Mouse (Mus musculus) thymus, postnatal 25 days (tissue): ENCODE data around the gene Timeless.

ENCODE experiments used
- DNase-seq: peaks from one replicate; pipeline ENCODE4 v3.0.0; 2022

Timeless gene

GRCm38 (mm10) chr10:128297622-128298021 lies 65.8 kb downstream of the Timeless start:
- no peak for DNase-seq

DNA sequence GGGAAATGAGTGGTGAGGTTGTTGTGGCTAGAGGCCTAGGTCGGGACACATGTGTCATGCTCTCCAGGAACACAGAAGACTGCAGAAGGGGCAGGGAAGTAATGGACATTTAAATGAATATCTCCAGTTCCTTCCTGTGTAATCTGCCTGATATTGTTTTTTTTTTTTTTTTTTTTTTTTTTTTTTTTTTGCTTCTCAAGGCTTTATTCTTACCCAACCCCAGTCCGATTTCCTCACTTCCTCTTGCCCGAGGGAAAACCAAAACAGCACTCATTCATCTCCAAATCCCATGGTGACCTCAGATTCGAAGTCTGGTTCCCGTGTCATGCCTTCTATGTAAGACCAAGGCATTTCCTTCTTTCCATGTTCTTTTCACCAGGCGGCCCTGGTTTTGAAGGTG lies 66.4 kb downstream of the Timeless start:
- no peak for DNase-seq

DNA sequence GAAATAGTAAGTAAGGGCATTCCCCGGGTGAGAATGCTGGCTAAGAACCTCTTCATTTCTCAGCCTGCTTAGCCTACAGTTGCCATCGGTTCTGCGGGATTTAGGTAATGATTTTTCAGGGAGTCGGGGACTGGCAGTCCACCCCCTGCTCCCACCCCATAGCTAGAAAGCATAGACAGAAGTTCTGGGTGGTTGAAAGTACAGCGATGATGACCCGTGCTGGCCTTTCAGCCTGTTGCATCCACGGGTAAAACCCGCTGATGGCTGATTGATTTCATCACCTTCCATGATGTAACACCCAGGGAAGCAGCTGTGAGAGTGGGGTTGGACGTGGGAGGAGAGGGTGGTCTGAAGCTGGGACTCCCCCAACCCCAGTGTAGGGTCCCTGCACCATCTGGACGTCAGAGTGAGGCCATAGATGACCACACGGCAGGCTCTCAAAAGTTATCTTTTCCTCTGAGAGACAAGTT lies 66.9 kb downstream of the Timeless start, which contains the start of gene Il23a:
Gene Il23a, minus strand, starts transcription at position 51 of the 470 bp plus-strand sequence.
- no peak for DNase-seq

- no peak for DNase-seq
Measured at GRCm38 (mm10) chr10:128302357-128302756, 70.5 kb downstream of the Timeless start.
